10 mouse cellular contexts compared by ENCODE assay signal in genomic region chr9:32830268-32830891, GRCm38 (mm10).
DNase-seq lines count a peak whose midpoint lies in the region; ATAC-seq lines count a peak whose summit lies in the region.
"Had no signal": no experiment of that assay in that cellular context is flagged by ENCODE, and none has a peak within 500 bp of the region (broad histone marks: within the 10 kb centered on the region; RNA-seq: fewer than 3 reads in every experiment).

No protein-coding gene starts in this region.

- ATAC-seq in liver, embryonic 12.5 days = no peak
- ATAC-seq in embryonic facial prominence, embryonic 13.5 days (ENCODE audit: insufficient number of reproducible peaks, insufficient read depth, low FRiP score, low TSS enrichment, low read depth) = no peak
- no peak for ATAC-seq in limb, embryonic 12.5 days (ENCODE audit: insufficient number of reproducible peaks, insufficient read depth, low FRiP score, low TSS enrichment, low read depth)
- ATAC-seq: lung, postnatal 0 days; midbrain, embryonic 13.5 days had no signal

- no peaks in the 10 kb centered on the region for H3K36me3 ChIP-seq in liver, embryonic 12.5 days
- H3K36me3 ChIP-seq in embryonic facial prominence, embryonic 13.5 days = no peaks in the 10 kb centered on the region
- H3K36me3 ChIP-seq in limb, embryonic 12.5 days = no peaks in the 10 kb centered on the region
- H3K36me3 ChIP-seq: midbrain, embryonic 13.5 days had no signal

- intact Hi-C loops in left cerebral cortex, postnatal 4 days (cut with DNase I) = no loop called here

- H3K4me2 ChIP-seq in liver, embryonic 12.5 days = no peak overlapping the region
- H3K4me2 ChIP-seq in embryonic facial prominence, embryonic 13.5 days = no peak overlapping the region
- H3K4me2 ChIP-seq in limb, embryonic 12.5 days = no peak overlapping the region
- H3K4me2 ChIP-seq: midbrain, embryonic 13.5 days had no signal

- no peak overlapping the region for H3K9ac ChIP-seq in liver, embryonic 12.5 days
- H3K9ac ChIP-seq in embryonic facial prominence, embryonic 13.5 days = no peak overlapping the region
- no peak overlapping the region for H3K9ac ChIP-seq in limb, embryonic 12.5 days (replicated peaks)
- H3K9ac ChIP-seq: midbrain, embryonic 13.5 days had no signal

- H3K27me3 ChIP-seq in liver, embryonic 12.5 days (replicated peaks) = no peaks in the 10 kb centered on the region
- H3K27me3 ChIP-seq in embryonic facial prominence, embryonic 13.5 days = no peaks in the 10 kb centered on the region; the same call in 1 of the 2 replicates
- H3K27me3 ChIP-seq in limb, embryonic 12.5 days = no peaks in the 10 kb centered on the region
- H3K27me3 ChIP-seq: midbrain, embryonic 13.5 days had no signal

- 25% methylated on average over 2 of the region's 2 CpGs for WGBS in liver, embryonic 12.5 days (ENCODE audit: insufficient replicate concordance)
- 34% methylated on average over 2 of the region's 2 CpGs for WGBS in embryonic facial prominence, embryonic 13.5 days
- 31% methylated on average over 2 of the region's 2 CpGs for WGBS in limb, embryonic 12.5 days

- H3K4me1 ChIP-seq in liver, embryonic 12.5 days = no peaks in the 10 kb centered on the region
- peaks cover 17% of the 10 kb centered on the region for H3K4me1 ChIP-seq in embryonic facial prominence, embryonic 13.5 days
- peaks cover 24% of the 10 kb centered on the region for H3K4me1 ChIP-seq in limb, embryonic 12.5 days (replicated peaks)
- H3K4me1 ChIP-seq: midbrain, embryonic 13.5 days had no signal

- no peaks in the 10 kb centered on the region for H3K9me3 ChIP-seq in liver, embryonic 12.5 days (replicated peaks)
- H3K9me3 ChIP-seq in embryonic facial prominence, embryonic 13.5 days = no peaks in the 10 kb centered on the region
- H3K9me3 ChIP-seq in limb, embryonic 12.5 days = no peaks in the 10 kb centered on the region
- H3K9me3 ChIP-seq: midbrain, embryonic 13.5 days had no signal

- no peak overlapping the region for H3K27ac ChIP-seq in liver, embryonic 12.5 days
- H3K27ac ChIP-seq in embryonic facial prominence, embryonic 13.5 days = peak overlapping the region; percentile 22
- H3K27ac ChIP-seq in limb, embryonic 12.5 days = peak overlapping the region; percentile 78
- H3K27ac ChIP-seq: midbrain, embryonic 13.5 days had no signal

- DNase-seq in liver = peak; percentile 15
- peak; percentile 47 for DNase-seq in adipocyte (ENCODE audit: low spot score)
- DNase-seq in adrenal gland, postnatal 14 days = no peak
- no peak for DNase-seq in left cerebral cortex, postnatal 4 days
- DNase-seq: cerebellum, adult 2 months had no signal

- H3K4me3 ChIP-seq in liver, embryonic 12.5 days = no peak overlapping the region
- no peak overlapping the region for H3K4me3 ChIP-seq in embryonic facial prominence, embryonic 13.5 days
- no peak overlapping the region for H3K4me3 ChIP-seq in limb, embryonic 12.5 days (replicated peaks)
- H3K4me3 ChIP-seq: midbrain, embryonic 13.5 days had no signal

Comparison
In these comparisons a context has a peak if more than half of its experiments do, and no peak if none do; other contexts are left out.
1. DNase-seq: peak in liver (single experiment) and adipocyte (single experiment); none in adrenal gland, postnatal 14 days (single experiment) and left cerebral cortex, postnatal 4 days (single experiment).